Mouse (Mus musculus): ENCODE measurements around the gene Cep41. TPM values are rescaled to one million over a fixed set of nuclear protein-coding genes. Genes with fewer than 3 reads are reported as not detected.

Gene Cep41
- polyA plus RNA-seq, 1 experiment, result 4.1 TPM

- TF ChIP-seq CTCF (IDR thresholded peaks at IDR 0.05; ENCODE audit: borderline replicate concordance, insufficient read depth, low read depth, low read length) (no peak), POLR2A (IDR thresholded peaks at IDR 0.05; ENCODE audit: borderline replicate concordance, insufficient read depth, low read length) (no peak)
- Histone ChIP-seq H3K27ac (ENCODE audit: insufficient read depth, low read length) (no peak overlapping the region), H3K4me3 (replicated peaks; ENCODE audit: insufficient read depth, low read depth, low read length) (no peak overlapping the region), H3K27me3 (ENCODE audit: control insufficient read depth, insufficient read depth, low read length) (no peaks in the 10 kb centered on the region), H3K4me1 (ENCODE audit: control insufficient read depth, insufficient read depth, low read length) (no peaks in the 10 kb centered on the region)
- 27% methylated on average over 7 of the region's 7 CpGs for WGBS
- DNase-seq, result no peak
Measured at GRCm38 (mm10) chr6:30716796-30717195, 23.2 kb upstream of the Cep41 start.

GRCm38 (mm10) chr6:30714891-30715471 lies 21.4 kb upstream of the Cep41 start:
- H3K27ac ChIP-seq (ENCODE audit: insufficient read depth, low read length), result no peak overlapping the region
- H3K4me3 ChIP-seq (replicated peaks; ENCODE audit: insufficient read depth, low read depth, low read length), result no peak overlapping the region
- WGBS, result 86% methylated on average over 5 of the region's 5 CpGs
- DNase-seq, result no peak
- TF ChIP-seq CTCF (IDR thresholded peaks at IDR 0.05; ENCODE audit: borderline replicate concordance, insufficient read depth, low read depth, low read length) (no peak), POLR2A (IDR thresholded peaks at IDR 0.05; ENCODE audit: borderline replicate concordance, insufficient read depth, low read length) (no peak)
- H3K27me3 ChIP-seq (ENCODE audit: control insufficient read depth, insufficient read depth, low read length), result no peaks in the 10 kb centered on the region
- no peaks in the 10 kb centered on the region for H3K4me1 ChIP-seq (ENCODE audit: control insufficient read depth, insufficient read depth, low read length)

GRCm38 (mm10) chr6:30713896-30714295 lies 20.3 kb upstream of the Cep41 start:
- 45% methylated on average over 11 of the region's 11 CpGs for WGBS
- DNase-seq, result no peak
- TF ChIP-seq POLR2A (IDR thresholded peaks at IDR 0.05; ENCODE audit: borderline replicate concordance, insufficient read depth, low read length), result no peak
- no peak for TF ChIP-seq CTCF (IDR thresholded peaks at IDR 0.05; ENCODE audit: borderline replicate concordance, insufficient read depth, low read depth, low read length)
- no peaks in the 10 kb centered on the region for H3K4me1 ChIP-seq (ENCODE audit: control insufficient read depth, insufficient read depth, low read length)
- H3K27ac ChIP-seq (ENCODE audit: insufficient read depth, low read length), result no peak overlapping the region
- no peaks in the 10 kb centered on the region for H3K27me3 ChIP-seq (ENCODE audit: control insufficient read depth, insufficient read depth, low read length)
- H3K4me3 ChIP-seq (replicated peaks; ENCODE audit: insufficient read depth, low read depth, low read length), result no peak overlapping the region

- 88% methylated on average over 6 of the region's 6 CpGs for WGBS
- H3K4me3 ChIP-seq (replicated peaks; ENCODE audit: insufficient read depth, low read depth, low read length), result no peak overlapping the region
- H3K4me1 ChIP-seq (ENCODE audit: control insufficient read depth, insufficient read depth, low read length), result no peaks in the 10 kb centered on the region
- H3K27ac ChIP-seq (ENCODE audit: insufficient read depth, low read length), result no peak overlapping the region
- DNase-seq, result no peak
- no peaks in the 10 kb centered on the region for H3K27me3 ChIP-seq (ENCODE audit: control insufficient read depth, insufficient read depth, low read length)
- TF ChIP-seq POLR2A (IDR thresholded peaks at IDR 0.05; ENCODE audit: borderline replicate concordance, insufficient read depth, low read length) (no peak), CTCF (IDR thresholded peaks at IDR 0.05; ENCODE audit: borderline replicate concordance, insufficient read depth, low read depth, low read length) (no peak)
Measured at GRCm38 (mm10) chr6:30713455-30713854, 19.9 kb upstream of the Cep41 start.

GRCm38 (mm10) chr6:30712484-30712883 lies 18.9 kb upstream of the Cep41 start:
- DNase-seq, result no peak
- H3K27me3 ChIP-seq (ENCODE audit: control insufficient read depth, insufficient read depth, low read length), result no peaks in the 10 kb centered on the region
- H3K4me1 ChIP-seq (ENCODE audit: control insufficient read depth, insufficient read depth, low read length), result no peaks in the 10 kb centered on the region
- WGBS, result 87% methylated on average over 7 of the region's 7 CpGs
- no peak overlapping the region for H3K27ac ChIP-seq (ENCODE audit: insufficient read depth, low read length)
- no peak overlapping the region for H3K4me3 ChIP-seq (replicated peaks; ENCODE audit: insufficient read depth, low read depth, low read length)
- TF ChIP-seq POLR2A (IDR thresholded peaks at IDR 0.05; ENCODE audit: borderline replicate concordance, insufficient read depth, low read length) (no peak), CTCF (IDR thresholded peaks at IDR 0.05; ENCODE audit: borderline replicate concordance, insufficient read depth, low read depth, low read length) (no peak)

- TF ChIP-seq POLR2A (IDR thresholded peaks at IDR 0.05; ENCODE audit: borderline replicate concordance, insufficient read depth, low read length), result no peak
- no peak for TF ChIP-seq CTCF (IDR thresholded peaks at IDR 0.05; ENCODE audit: borderline replicate concordance, insufficient read depth, low read depth, low read length)
- 85% methylated on average over 10 of the region's 10 CpGs for WGBS
- Histone ChIP-seq H3K4me3 (replicated peaks; ENCODE audit: insufficient read depth, low read depth, low read length) (no peak overlapping the region), H3K4me1 (ENCODE audit: control insufficient read depth, insufficient read depth, low read length) (no peaks in the 10 kb centered on the region), H3K27me3 (ENCODE audit: control insufficient read depth, insufficient read depth, low read length) (no peaks in the 10 kb centered on the region), H3K27ac (ENCODE audit: insufficient read depth, low read length) (no peak overlapping the region)
- DNase-seq, result no peak
Measured at GRCm38 (mm10) chr6:30711365-30711763, 17.8 kb upstream of the Cep41 start.

- no peaks in the 10 kb centered on the region for H3K27me3 ChIP-seq (ENCODE audit: control insufficient read depth, insufficient read depth, low read length)
- TF ChIP-seq POLR2A (IDR thresholded peaks at IDR 0.05; ENCODE audit: borderline replicate concordance, insufficient read depth, low read length), result no peak
- no peak for TF ChIP-seq CTCF (IDR thresholded peaks at IDR 0.05; ENCODE audit: borderline replicate concordance, insufficient read depth, low read depth, low read length)
- 72% methylated on average over 25 of the region's 25 CpGs for WGBS
- H3K4me3 ChIP-seq (replicated peaks; ENCODE audit: insufficient read depth, low read depth, low read length), result no peak overlapping the region
- no peaks in the 10 kb centered on the region for H3K4me1 ChIP-seq (ENCODE audit: control insufficient read depth, insufficient read depth, low read length)
- DNase-seq, result no peak
- no peak overlapping the region for H3K27ac ChIP-seq (ENCODE audit: insufficient read depth, low read length)
Measured at GRCm38 (mm10) chr6:30710371-30711364, 17.1 kb upstream of the Cep41 start.
